Mouse (Mus musculus) G1E (cell line): Measurements from ENCODE around the gene Ccr10. TPM values are rescaled to one million over a fixed set of nuclear protein-coding genes. Genes with fewer than 3 reads are reported as not detected.

Source experiments
- ATAC-seq: 2 replicates; pipeline ENCODE4 v1.8.0; 2016; ENCODE audit warnings: mild to moderate bottlenecking; ENCODE audit not compliant: insufficient number of reproducible peaks, poor library complexity, low FRiP score, severe bottlenecking; ENCODE audit errors: extremely low read depth
- DNase-seq: peaks from one replicate; pipeline ENCODE4 v3.0.0; 2012; ENCODE audit warnings: low spot score
- H3K27me3 ChIP-seq: 2 replicates; pipeline ENCODE4 v1.6.1; 2012; ENCODE audit warnings: mild to moderate bottlenecking, low read length, inconsistent platforms; ENCODE audit not compliant: insufficient read depth
- H3K36me3 ChIP-seq: replicated peaks from 2 replicates; pipeline ENCODE3; 2012; ENCODE audit warnings: mild to moderate bottlenecking, inconsistent platforms
- H3K4me1 ChIP-seq: 2 replicates; pipeline ENCODE4 v1.6.1; 2012; ENCODE audit warnings: low read depth, low read length, inconsistent platforms, mixed read lengths; ENCODE audit not compliant: insufficient read depth
- H3K4me3 ChIP-seq: 2 replicates; pipeline ENCODE4 v1.5.1; 2012; ENCODE audit warnings: low read depth, mild to moderate bottlenecking, inconsistent platforms, low read length, moderate library complexity, mixed read lengths
- H3K9me3 ChIP-seq: replicated peaks from 2 replicates; pipeline ENCODE4 v1.6.1; 2012; ENCODE audit warnings: inconsistent platforms
- CTCF ChIP-seq: IDR thresholded peaks from 2 replicates; pipeline ENCODE4 v1.5.1; 2012; ENCODE audit warnings: low read depth, low read length, inconsistent platforms, mixed read lengths
- GATA1 ChIP-seq: IDR thresholded peaks from 2 replicates; pipeline ENCODE4 v1.6.1; 2012; ENCODE audit warnings: borderline replicate concordance, low read length, inconsistent platforms, mixed read lengths
- GATA2 ChIP-seq: IDR thresholded peaks from 2 replicates; pipeline ENCODE4 v1.6.1; 2012; ENCODE audit warnings: low read depth, low read length, inconsistent platforms, borderline replicate concordance
- POLR2AphosphoS5 ChIP-seq: IDR thresholded peaks from 2 replicates; pipeline ENCODE4 v1.6.1; 2012; ENCODE audit warnings: low read depth, low read length, inconsistent platforms; ENCODE audit not compliant: insufficient replicate concordance
- TAL1 ChIP-seq: conservative IDR thresholded peaks from 2 replicates; pipeline ENCODE4 v1.6.1; 2012; ENCODE audit warnings: low read depth, low read length, inconsistent platforms, mixed read lengths
- polyA plus RNA-seq: library from polyadenylated mRNA; stranded (reverse); fragments of >175 nt; gene quantifications from 2 replicates; pipeline ENCODE4 v1.2.3, GENCODE M21; 2012
- total RNA-seq, 2 experiments: library from RNA; stranded (forward) in 1 of 2; stranded (reverse) in 1 of 2; fragments of 200-1000 nt in 1 of 2; fragments of >200 nt in 1 of 2; fragmentation: Nextera tagmentation in 1 of 2; gene quantifications; 2 replicates each; pipeline ENCODE4 v1.2.3; 2014 to 2017

Gene Ccr10
- total and polyA plus RNA-seq, 3 experiments = not detected

DNA sequence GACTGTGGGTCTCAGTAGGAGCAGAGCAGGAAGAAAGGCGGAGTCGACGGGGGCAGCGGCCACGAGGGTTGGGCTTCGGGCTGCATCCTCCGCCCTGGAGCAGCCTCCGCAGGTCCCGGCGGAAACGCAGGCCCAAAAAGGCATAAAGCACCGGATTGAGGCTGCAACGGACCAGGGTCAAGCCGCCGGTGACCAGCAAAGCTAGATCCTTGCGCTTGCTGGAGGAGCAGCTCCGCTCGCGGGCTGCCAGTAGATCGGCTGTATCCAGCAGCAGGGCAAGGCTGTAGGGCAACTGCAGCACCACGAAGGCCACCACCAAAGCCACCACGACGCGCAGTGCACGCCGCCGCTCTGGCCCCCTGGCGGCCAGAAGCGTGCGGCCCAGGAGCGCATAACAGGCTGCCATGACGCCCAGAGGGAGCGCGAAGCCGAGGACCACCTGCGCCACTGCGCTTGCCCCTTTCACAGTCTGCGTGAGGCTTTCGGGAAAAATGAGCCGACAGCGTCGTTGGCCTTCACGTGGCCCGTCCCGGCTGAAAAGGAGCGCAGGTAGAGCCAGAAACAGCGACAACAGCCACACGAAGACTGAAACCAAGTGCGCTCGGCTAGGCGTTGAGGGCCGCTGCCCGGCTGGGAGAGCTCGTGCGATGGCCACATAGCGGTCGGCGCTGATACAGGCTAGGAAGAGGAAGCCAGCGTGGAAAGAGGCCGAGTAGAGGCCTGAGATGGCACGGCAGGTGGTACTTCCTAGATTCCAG, 1.4 kb downstream of the Ccr10 start:
- ATAC-seq (no peak), DNase-seq (peak; percentile 50)
- H3K27me3 ChIP-seq = peaks cover 85% of the 10 kb centered on the region
- H3K36me3 ChIP-seq = no peaks in the 10 kb centered on the region
- TF ChIP-seq TAL1 (no peak), CTCF (peak; percentile 85)
- H3K4me3 ChIP-seq = peak overlapping the region; percentile 65; the same call in 1 of the 2 replicates
- 0 out of 2 replicates have a peak, but pooled peaks cover 2% of the 10 kb centered on the region for H3K9me3 ChIP-seq
- H3K4me1 ChIP-seq = peaks cover 63% of the 10 kb centered on the region

DNA sequence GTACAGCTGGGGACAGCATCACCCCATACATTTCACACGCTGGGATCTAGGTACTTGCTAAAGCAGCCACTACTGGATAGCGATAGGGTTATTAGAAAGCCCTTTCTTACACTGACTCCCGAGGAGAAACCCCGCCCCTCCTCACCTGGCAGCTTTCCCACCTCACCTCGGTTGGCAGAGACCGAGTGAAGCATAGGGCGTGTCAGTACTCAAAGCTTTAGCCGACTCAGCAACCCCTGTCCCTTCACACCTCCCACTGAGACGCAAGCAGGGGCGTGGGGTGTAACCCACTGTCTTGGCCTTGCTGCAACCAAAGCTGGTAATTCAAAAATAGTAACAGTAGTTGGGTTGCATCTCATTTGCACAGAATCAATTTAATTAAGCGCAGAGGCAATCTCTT, 2.1 kb downstream of the Ccr10 start:
- H3K4me3 ChIP-seq = no peak overlapping the region

DNA sequence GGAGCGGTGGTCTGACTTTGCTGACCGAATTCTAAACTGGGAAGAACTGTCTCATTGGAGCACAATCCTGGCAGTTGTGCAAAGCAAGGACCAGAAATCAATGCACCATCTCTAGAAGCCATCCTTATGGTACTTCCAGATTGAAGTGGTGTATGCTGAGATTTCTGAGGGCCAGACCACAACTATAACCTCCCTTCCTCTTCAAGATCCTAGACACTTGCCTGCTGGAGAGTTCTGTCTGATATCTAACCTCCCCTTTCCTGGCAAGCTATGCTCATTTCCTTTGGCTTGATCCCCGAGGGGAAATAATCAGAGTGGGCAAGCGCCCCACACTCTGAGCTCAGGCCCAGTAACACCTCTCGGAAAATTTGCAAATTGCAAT, 2.8 kb downstream of the Ccr10 start:
- peak overlapping the region; percentile 71 for H3K4me3 ChIP-seq
- no peak for ATAC-seq
- H3K36me3 ChIP-seq = peaks cover 5% of the 10 kb centered on the region
- no peak for DNase-seq
- TF ChIP-seq GATA1 (no peak), GATA2 (no peak), POLR2AphosphoS5 (no peak), CTCF (no peak), TAL1 (no peak)
- H3K4me1 ChIP-seq = peaks cover 60% of the 10 kb centered on the region
- H3K27me3 ChIP-seq = peaks cover 81% of the 10 kb centered on the region
- H3K9me3 ChIP-seq = 0 out of 2 replicates have a peak, but pooled peaks cover 2% of the 10 kb centered on the region

More for the DNA sequence above, 2.1 kb downstream of the Ccr10 start:
- H3K27me3 ChIP-seq = peaks cover 80% of the 10 kb centered on the region
- H3K36me3 ChIP-seq = no peaks in the 10 kb centered on the region
- TF ChIP-seq POLR2AphosphoS5 (no peak), TAL1 (no peak), GATA1 (no peak), GATA2 (no peak), CTCF (no peak)
- DNase-seq = no peak
- H3K4me1 ChIP-seq = peaks cover 60% of the 10 kb centered on the region
- 0 out of 2 replicates have a peak, but pooled peaks cover 2% of the 10 kb centered on the region for H3K9me3 ChIP-seq
- no peak for ATAC-seq

DNA sequence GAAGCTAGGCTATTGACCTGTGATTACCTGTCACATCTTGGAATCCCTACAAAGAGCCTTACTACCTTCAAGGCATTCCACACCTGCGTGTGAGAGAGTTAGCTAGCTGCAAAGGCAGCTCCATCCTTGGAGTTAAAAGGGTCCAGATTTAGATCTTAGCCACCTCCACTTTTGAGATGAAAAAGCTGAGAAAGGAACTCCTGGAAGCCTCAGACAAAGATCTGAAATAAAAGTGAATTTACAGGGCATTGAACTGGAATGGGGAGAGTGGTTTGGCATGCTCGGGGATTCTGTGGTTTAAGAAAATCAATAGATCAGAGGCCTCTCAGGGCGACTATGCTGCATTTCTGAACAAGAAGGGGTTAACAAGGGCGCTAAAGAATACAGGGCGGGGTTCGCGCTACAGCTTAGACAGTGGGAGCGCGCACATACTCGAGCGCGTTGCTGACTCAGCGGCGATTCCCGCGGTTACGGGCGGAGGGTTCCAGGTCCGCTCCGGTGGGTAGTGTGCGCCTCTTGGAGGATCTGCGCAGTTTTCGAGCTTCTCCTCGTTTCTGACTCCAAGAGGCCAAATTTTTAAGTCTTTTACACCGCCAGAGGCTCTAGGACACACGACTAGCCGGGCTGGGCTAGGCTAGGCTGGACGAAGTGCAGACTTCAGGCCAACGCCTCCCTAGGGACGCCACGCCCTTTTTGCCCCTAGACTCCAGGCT, 3.4 kb downstream of the Ccr10 start:
- Histone ChIP-seq H3K4me3 (peak overlapping the region; percentile 71), H3K36me3 (peaks cover 6% of the 10 kb centered on the region), H3K27me3 (peaks cover 79% of the 10 kb centered on the region), H3K9me3 (0 out of 2 replicates have a peak, but pooled peaks cover 2% of the 10 kb centered on the region), H3K4me1 (peaks cover 56% of the 10 kb centered on the region)
- ATAC-seq = no peak
- DNase-seq = peak; percentile 47
- no peak for TF ChIP-seq POLR2AphosphoS5
- no peak for TF ChIP-seq CTCF
- no peak for TF ChIP-seq GATA1
- TF ChIP-seq TAL1 = no peak
- TF ChIP-seq GATA2 = no peak

DNA sequence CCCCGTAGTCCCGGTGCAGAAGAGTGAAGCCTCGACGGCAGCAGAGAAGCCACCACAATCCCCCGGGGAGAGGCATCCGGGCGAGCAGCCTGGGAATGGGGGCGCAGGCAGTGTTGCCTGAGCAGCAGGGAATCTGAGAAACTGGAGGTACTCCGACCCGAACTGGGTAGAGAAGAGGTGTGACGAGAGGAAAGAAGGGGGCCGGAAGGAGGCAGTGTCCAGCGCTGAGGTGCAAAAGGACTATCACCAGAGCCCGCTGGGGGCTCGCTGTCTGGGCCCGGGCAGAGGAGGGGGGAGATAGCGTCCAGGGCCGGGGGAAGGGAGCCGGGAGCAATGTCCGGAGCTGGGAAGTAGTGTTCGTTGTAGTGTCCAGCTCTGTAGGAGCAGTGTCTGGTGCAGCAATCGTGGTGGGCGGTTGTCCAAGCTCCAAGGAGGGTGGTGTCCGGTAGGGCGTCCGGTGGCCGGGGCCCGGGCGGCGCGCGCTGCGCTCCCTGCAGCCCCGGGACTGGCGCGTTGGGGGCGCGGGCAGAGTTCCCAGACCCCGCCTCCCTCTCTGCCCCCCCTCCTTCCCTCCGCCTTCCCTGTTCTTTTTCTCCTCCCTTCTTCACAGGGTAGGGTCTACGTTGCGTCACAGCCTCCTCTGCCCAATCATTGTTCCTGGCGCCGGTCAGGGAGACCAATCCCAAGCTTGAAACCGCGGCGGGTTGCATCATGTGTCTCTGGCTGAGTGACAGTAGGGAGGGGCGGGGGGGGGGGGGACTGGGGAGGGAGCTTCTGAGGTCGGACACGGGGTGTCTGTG, 4.2 kb downstream of the Ccr10 start, which contains the start of gene Plekhh3:
TSS of gene Plekhh3 (minus strand) at position 541 of the 800 bp plus-strand sequence.
- TF ChIP-seq POLR2AphosphoS5 (no peak), GATA2 (no peak), CTCF (no peak), TAL1 (no peak), GATA1 (no peak)
- Histone ChIP-seq H3K4me3 (peak within 1 kb of the TSS; percentile 77), H3K36me3 (peaks cover 9% of the 10 kb centered on the region), H3K27me3 (peaks cover 76% of the 10 kb centered on the region), H3K4me1 (peaks cover 47% of the 10 kb centered on the region), H3K9me3 (0 out of 2 replicates have a peak, but pooled peaks cover 2% of the 10 kb centered on the region)
- ATAC-seq (peak; percentile 100), DNase-seq (peak; percentile 100)
